Mouse (Mus musculus): ENCODE measurements around the gene P2ry6.

DNA sequence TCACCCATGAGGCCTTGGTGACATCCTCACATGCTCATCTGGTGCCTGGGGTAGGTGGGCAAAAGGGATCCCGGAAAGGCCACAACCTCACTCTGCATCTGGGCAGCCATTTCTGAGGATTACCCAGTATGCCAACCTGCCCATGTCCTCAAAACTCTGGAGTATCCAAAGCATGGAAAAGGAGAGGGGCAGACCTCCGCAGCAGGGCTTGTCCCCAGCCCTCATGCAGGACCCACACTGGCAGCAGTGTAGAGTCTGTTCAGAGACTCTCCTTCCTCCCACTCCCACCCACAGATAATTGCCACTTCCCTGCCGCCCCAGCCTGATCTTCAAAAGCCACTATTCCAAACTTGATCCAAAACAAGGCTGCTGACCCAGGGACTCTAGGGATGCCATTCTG lies 36.3 kb upstream of the P2ry6 start:
- TF ChIP-seq POLR2A (IDR thresholded peaks at IDR 0.05; ENCODE audit: insufficient read depth, low read length) (no peak), EP300 (IDR thresholded peaks at IDR 0.05; ENCODE audit: insufficient read depth, low read depth, low read length) (no peak)
